Mouse (Mus musculus) B cell, adult 2 months (primary cell): ENCODE measurements around the gene Prrt2.

Source experiments
- DNase-seq, 2 experiments: peaks; one replicate each; pipeline ENCODE4 v3.0.0; 2022

Gene Prrt2

DNA sequence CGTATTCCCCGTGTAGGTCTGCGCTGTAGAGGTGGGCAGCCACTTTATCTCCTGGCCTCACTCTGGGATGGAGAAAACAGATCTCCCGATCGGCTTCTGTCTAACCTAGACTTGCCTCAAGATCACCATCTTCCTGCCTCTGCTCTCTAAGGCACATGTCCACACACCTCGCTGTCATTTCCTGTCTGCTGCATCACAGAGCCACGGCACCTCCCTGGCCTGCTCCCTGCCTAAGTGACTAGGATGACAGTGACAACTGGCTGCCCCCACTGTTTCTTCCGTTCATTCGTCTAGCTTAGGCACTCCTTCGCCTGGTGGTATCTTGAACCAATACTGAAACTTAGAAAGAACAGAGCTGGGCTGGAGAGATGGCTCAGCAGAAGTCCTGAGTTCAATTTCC lies 21.4 kb downstream of the Prrt2 start:
- DNase-seq = no peak

DNA sequence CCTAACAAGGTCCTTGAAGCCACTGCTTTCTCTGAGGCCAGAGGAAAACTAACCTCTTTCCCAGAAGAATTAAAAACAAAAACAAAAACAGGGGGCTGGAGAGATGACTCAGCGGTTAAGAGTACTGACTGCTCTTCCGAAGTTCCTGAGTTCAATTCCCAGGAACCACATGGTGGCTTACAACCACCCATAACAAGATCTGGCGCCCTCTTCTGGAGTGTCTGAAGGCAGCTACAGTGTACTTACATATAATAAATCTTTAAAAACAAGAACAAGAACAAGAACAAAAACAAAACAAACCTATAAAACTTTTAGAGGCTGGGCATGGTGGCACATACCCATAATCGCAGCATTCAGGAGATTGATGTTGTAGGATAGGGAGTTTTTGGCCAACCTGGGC lies 24.6 kb downstream of the Prrt2 start:
- DNase-seq = peak in 1 of 2 experiments; percentile 23

DNA sequence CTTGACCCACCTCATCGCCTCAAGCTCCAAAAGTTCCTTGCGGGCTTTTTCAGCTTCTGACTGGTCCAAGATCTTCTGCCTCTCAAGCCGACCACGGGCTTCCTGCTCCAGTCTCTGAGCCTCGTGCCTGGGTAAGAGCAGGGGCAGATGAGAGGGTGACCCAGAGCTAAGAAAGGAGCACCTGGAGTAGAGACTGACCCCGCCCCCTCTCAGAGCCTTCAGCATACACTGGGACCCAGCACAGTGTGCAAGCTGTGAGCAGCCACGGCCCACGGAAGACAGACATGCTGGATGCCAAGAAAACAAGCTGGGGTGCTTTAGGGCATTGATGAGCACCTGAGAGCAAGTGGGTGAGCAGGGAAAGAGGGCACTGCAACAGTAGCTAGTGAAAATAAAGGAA lies 32.2 kb downstream of the Prrt2 start:
- DNase-seq = no peak

DNA sequence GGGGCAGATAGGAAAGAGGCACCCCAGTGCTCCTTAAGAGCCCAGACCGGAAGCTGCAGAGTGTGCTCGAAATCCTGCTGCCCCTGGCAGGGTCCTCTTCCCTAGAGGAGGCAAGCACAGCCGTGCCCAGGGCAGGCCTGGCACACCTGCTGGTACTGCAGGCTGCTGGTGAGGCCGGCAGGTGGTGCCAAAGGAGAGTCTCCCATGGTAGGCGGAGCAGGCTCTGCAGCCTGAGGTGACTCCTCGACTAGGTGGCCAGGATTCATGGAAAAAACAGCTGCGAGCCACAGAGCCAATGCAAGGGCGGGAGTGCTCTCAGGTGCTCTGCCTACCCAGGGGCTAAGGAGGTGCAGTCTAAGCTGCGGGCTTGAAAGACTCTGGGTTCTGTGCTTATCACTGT lies 34.7 kb downstream of the Prrt2 start:
- peak; percentile 26 to 30 for DNase-seq

DNA sequence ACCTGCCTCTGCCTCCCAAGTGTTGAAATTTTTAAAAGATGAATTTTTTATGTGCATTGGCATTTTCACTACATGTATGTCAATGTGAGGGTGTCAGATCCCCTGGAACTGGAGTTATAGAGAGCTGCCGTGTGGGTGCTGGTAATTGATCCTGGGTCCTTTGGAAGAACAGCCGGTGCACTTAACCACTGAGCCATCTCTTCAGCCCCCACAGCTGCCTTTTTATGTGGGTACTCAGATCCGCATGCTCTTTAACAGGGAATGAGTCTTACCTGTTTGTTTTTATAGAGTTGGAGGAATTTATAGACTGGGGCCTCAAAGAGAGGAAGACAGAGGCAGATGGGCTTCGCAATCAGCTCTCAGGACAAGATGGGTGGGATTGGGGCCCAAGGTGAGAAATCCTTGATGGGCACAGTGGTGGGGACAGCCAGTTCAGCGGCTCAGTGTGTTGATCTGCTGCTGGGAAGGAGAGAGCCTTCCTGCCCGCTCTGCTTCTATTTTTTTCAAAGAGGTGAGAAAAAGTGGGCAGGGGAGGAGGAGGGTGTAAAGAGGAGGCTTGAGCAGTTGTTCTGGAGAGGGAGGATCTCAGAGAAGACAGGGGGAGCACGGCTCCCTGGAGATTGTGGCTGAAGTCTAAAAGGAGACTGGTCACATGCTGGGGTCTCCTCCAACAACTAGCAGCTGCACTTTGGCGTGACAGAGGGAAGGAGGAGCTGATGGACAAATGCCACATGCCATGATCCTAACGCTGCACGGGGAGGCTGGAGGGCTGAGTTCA lies 36.2 kb downstream of the Prrt2 start:
- no peak for DNase-seq

DNA sequence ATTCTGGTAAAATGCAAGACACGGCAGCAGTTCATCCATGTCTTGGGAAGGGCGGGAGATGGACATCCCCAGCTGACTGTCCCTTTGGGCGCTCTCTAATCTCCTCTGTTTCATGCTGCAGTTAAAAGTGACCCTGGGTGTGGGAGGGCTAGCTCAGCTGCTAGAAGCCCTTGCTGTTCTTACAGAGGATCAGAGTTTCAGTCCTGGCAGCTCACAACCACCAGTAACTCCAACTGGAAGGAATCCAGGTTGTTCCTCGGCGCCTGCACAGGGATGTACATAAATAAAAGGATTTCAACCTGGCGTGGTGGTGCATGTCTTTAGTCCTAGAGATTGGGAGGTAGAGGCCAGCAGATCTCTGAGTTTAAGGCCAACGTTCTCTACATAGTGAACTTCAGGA lies 37.9 kb downstream of the Prrt2 start:
- no peak for DNase-seq

DNA sequence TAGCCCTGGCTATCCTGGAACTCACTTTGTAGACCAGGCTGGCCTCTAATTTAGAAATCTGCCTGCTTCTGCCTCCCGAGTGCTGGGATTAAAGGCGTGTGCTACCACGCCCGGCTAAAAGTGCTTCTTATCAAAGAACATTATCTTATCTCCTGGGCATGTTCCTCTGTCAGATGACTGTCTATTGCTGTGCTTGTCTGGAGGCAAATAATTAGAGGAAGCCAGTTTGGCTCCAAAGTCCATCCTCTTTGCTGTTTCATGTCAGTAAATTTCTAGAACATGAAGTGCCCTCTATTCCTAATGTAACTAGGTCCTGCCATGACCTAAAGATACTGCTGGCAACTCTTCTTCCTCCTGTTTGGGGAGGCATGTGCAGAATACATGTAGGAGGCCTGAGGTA lies 39.0 kb downstream of the Prrt2 start:
- no peak for DNase-seq

DNA sequence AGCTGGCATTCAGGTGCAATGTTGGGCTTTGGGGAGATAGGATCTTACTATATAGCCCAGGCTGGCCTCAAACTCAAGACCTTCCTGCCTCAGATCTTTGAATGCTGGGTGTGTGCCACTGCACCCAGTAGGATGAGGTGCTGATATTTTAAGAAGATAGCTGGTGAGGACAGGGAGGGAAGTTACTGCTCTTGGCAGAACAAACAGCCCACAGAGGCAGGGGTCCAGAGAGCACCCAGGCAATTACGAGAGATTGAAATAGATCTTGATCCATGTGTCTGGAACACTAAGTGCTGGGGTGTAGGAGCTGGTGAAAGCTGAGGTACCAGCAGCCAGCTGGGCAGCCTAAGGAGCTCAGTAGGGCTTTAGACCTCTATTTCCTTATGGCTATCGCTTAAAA lies 39.4 kb downstream of the Prrt2 start:
- no peak for DNase-seq

DNA sequence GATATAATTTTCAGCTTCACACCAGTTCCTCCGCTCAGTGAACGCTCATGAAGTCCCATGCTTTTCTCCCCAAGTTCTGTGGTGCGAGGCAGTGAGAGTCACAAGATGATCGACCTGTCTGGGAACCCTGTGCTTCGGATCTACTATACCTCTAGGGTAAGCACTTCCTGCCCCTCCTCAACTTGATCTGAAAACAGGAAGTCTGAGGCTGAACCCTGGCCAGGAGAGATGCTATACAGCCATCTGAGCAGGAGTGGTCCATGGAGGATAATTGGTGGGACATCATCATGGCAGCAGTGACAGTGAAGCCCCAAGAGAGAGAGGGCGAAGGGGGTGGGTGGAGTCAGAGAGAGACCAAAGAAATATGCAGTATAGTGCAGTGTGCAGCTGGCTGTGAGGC lies 42.2 kb downstream of the Prrt2 start:
- DNase-seq = no peak

DNA sequence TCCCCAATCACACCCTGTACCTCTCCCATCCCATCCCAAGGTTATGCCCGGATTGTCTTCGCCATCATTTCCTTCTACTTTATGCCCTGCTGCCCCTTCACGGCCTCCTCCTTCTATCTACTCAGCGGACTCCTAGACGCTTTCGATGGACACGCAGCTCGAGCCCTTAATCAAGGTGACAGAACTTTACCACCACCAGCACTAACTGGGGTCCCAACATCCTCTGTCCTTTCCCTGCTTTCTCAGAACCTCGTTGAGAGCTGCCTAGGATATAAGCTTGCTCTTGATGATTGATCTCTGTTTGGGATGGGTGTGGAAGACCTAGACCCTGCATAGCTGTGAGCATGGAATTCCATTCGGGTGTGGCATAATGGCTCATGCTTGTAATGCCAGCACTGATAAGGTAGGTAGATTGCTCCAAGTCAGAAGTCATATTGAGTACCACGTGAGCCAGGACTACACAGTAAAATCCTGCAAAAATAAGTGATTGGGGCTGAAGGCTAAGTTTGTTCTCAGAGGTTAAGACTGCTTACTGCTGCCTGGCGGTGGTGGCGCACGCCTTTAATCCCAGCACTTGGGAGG lies 44.0 kb downstream of the Prrt2 start:
- DNase-seq = no peak

DNA sequence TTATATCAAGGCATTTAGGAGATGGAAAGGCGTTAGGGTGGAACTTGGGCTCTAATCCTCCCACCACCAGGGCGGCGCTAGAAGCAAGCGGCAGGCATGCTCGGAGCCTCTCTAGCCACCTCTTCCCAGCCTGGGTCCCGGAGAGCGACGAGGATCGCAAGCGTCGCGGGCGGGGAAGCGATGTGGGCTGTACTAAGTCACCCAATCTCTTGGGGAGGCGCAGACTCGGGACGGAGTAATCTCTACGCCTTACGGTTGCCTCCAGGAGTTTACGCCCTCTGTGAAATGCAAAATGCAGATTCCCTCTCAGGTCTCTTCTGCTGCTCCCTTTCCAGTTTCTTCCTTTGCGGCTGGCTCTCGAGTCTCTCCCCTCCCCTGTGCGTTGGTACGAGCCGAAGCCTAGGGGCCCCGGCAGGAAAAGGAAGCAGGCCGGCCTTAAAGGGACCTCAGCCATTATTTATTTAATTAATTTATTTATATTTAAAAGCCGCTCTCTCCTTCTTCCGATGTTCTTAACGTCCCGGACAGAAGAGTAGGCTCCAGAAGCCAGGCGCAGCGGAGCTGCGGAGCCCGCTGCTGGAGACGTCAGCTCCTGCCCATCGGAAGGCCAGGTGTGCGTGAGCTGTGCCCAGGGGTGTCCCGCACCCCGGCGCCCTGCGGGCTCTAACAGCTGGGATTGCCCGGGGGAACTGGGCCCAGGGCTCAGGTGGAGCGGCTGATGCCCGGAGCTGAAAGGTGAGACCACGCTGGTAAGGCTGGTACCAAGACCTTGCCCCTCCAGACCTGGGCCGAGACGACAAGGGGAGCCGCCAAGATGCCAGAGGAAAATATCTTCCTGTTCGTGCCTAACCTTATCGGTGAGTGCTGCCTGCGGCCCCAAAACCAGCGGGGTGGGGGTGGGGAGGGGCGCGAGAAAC lies 44.8 kb downstream of the Prrt2 start, which contains the start of gene Cdiptos:
TSS of gene Cdiptos (minus strand) at position 149 of the 917 bp plus-strand sequence.
- DNase-seq = peak; percentile 97 to 98

DNA sequence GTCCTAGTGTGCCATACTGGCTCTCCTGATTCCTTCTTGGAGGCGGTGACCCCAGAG lies 45.3 kb downstream of the Prrt2 start, which contains the start of gene Cdipt:
TSS of gene Cdipt (plus strand) at position 22 of the 57 bp plus-strand sequence.
- no peak for DNase-seq

DNA sequence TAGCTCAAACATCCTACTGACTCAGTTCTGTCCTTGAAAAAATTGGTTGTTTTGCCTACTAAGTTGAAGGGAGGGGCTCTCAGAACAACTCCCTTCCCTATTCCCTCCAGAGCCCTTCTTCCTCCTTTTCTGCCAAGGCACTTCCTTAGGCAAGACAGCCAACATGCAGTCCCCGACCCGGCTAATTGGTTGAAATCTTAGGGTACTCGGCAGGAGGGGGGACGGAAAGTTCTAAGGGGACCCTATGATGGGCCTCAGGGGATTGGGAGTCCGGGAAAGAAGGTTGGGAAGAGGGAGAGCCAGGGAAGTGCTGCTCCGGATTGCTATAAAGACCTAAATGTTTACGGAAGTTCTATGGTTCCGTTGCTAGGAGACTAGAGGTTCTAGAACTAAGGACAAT lies 45.5 kb downstream of the Prrt2 start:
- DNase-seq = no peak
